ENCODE assay signal across 8 mouse cellular contexts in the genomic region with DNA sequence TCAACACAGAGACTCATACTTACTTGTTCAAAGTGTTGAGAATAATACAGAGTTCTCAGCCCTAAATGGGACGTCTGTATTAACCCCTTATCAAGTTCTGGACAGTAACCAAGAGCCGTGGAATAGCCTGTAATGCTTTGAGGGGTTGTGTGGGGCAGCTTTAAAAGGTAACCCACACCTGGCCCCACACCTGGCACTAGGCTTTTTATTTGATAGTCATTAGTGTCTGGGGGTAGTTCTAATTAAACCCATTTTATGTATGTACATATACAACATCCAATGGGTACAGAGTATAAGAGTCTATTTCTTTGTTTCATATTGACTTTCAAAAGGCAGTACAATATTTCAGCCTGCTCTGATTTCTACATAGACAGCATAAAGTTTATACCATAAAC. TPM values are rescaled to one million over a fixed set of nuclear protein-coding genes. Genes with fewer than 3 reads are reported as not detected.
DNase-seq lines count a peak whose midpoint lies in the region; ATAC-seq and TF ChIP-seq lines count a peak whose summit lies in the region.

No protein-coding gene starts in this region.

- peak; percentile 5 for DNase-seq in cerebellum, adult 9-10 months
- DNase-seq in cerebellum, postnatal 4 days (ENCODE audit: low spot score in 2 of 2): no peak
- no peak for DNase-seq in liver, embryonic 14.5 days (ENCODE audit: low read depth in 3 of 3, low spot score in 3 of 3)
- no peak for DNase-seq in frontal cortex, postnatal 36 days (ENCODE audit: low spot score in 2 of 2)
- no peak for DNase-seq in adrenal gland, adult 8-10 months
- no peak for DNase-seq in right cerebral cortex, postnatal 14 days

- H3K9me3 ChIP-seq in megakaryocyte, embryonic 14.5 days: no peaks in the 10 kb centered on the region
- H3K9me3 ChIP-seq in liver, embryonic 14.5 days (ENCODE audit: control insufficient read depth, low read length): no peaks in the 10 kb centered on the region

- 48% methylated on average over 2 of the region's 2 CpGs for WGBS in liver, embryonic 14.5 days (ENCODE audit: insufficient replicate concordance)

- H3K27me3 ChIP-seq in megakaryocyte, embryonic 14.5 days (replicated peaks): peaks cover 18% of the 10 kb centered on the region
- no peaks in the 10 kb centered on the region; the same call in 1 of the 2 replicates for H3K27me3 ChIP-seq in liver, embryonic 14.5 days (ENCODE audit: control insufficient read depth, insufficient read depth, low read length)

- no peak overlapping the region for H3K9ac ChIP-seq in liver, embryonic 14.5 days (replicated peaks)

- H3K36me3 ChIP-seq in megakaryocyte, embryonic 14.5 days (replicated peaks; ENCODE audit: low read length): peaks cover 14% of the 10 kb centered on the region
- peaks cover 2% of the 10 kb centered on the region; the same call in 1 of the 2 replicates for H3K36me3 ChIP-seq in liver, embryonic 14.5 days (replicated peaks; ENCODE audit: control insufficient read depth, insufficient read depth, low read depth)

- no peak for ATAC-seq in megakaryocyte, adult 5-6 weeks (ENCODE audit: poor library complexity, severe bottlenecking)
- ATAC-seq in liver, embryonic 14.5 days (ENCODE audit: insufficient read depth): no peak

- H3K27ac ChIP-seq in liver, embryonic 14.5 days: no peak overlapping the region

- no peak for TF ChIP-seq EP300 in liver, embryonic 14.5 days (IDR thresholded peaks at IDR 0.05; ENCODE audit: low read depth)

- H3K4me1 ChIP-seq in megakaryocyte, embryonic 14.5 days: peaks cover 22% of the 10 kb centered on the region
- no peaks in the 10 kb centered on the region for H3K4me1 ChIP-seq in liver, embryonic 14.5 days (replicated peaks; ENCODE audit: control insufficient read depth in 2 of 2, insufficient read depth in 2 of 2, low read length in 1 of 2)

- no peak for TF ChIP-seq CTCF in liver, embryonic 14.5 days (IDR thresholded peaks at IDR 0.05; ENCODE audit: low read depth)

- H3K4me3 ChIP-seq in megakaryocyte, embryonic 14.5 days (replicated peaks): peak overlapping the region; percentile 94
- H3K4me3 ChIP-seq in liver, embryonic 14.5 days (ENCODE audit: insufficient read depth in 1 of 2, low read depth in 2 of 2, low read length in 2 of 2): no peak overlapping the region

- H3K4me2 ChIP-seq in liver, embryonic 14.5 days (ENCODE audit: low read depth): peak overlapping the region; percentile 72

RNA-seq across cellular contexts. Expression of a gene that starts 4.6 kb away (rescaled TPM):
- polyA plus RNA-seq in megakaryocyte, embryonic 14.5 days (2012; ENCODE audit: insufficient read depth, low replicate concordance): not detected in 2 replicates
- not detected in 2 replicates for total RNA-seq in megakaryocyte, adult 5-6 weeks (2015)
- not detected in 2 replicates for total RNA-seq in megakaryocyte, adult 5-6 weeks (2017)
- polyA plus RNA-seq in liver, embryonic 14.5 days (2012; rRNA removed): 1.5 and 1.9 TPM in 2 replicates
- 4.2 and 4.3 TPM in 2 replicates for polyA plus RNA-seq in liver, embryonic 14.5 days (2014; fragmentation: Nextera tagmentation; extraction: Ambion mirVana)
- total RNA-seq in adrenal gland, adult 8-10 months (2022): under 1 TPM in 1 of 4 experiments, not detected in 3; 0.16 TPM

RNA-seq across cellular contexts. Expression of a gene that starts 38.0 kb away (rescaled TPM):
- polyA plus RNA-seq in megakaryocyte, embryonic 14.5 days (2012; ENCODE audit: insufficient read depth, low replicate concordance): not detected in 2 replicates
- not detected in 2 replicates for total RNA-seq in megakaryocyte, adult 5-6 weeks (2015)
- total RNA-seq in megakaryocyte, adult 5-6 weeks (2017): not detected in 2 replicates
- polyA plus RNA-seq in liver, embryonic 14.5 days (2012; rRNA removed): 0.15 and 0.19 TPM in 2 replicates
- polyA plus RNA-seq in liver, embryonic 14.5 days (2014; fragmentation: Nextera tagmentation; extraction: Ambion mirVana): 0.38 and 0.48 TPM in 2 replicates
- not detected for total RNA-seq in adrenal gland, adult 8-10 months (2022)

RNA-seq across cellular contexts. Expression of a gene that starts 49.6 kb away (rescaled TPM):
- polyA plus RNA-seq in megakaryocyte, embryonic 14.5 days (2012; ENCODE audit: insufficient read depth, low replicate concordance): 1.7 TPM in 1 of 2 replicates, not detected in the other
- 308 and 344 TPM in 2 replicates for total RNA-seq in megakaryocyte, adult 5-6 weeks (2015)
- 409 TPM in 2 replicates for total RNA-seq in megakaryocyte, adult 5-6 weeks (2017)
- polyA plus RNA-seq in liver, embryonic 14.5 days (2012; rRNA removed): 9.2 and 17.9 TPM in 2 replicates
- 30.3 and 31.5 TPM in 2 replicates for polyA plus RNA-seq in liver, embryonic 14.5 days (2014; fragmentation: Nextera tagmentation; extraction: Ambion mirVana)
- 1 to 10 TPM; 2.2 to 5.5 (median 4.6) TPM for total RNA-seq in adrenal gland, adult 8-10 months (2022)

Comparison
In these comparisons a context has a peak if more than half of its experiments do, and no peak if none do; other contexts are left out.
1. RNA of a gene that starts 49.6 kb away (total RNA-seq): 308 to 409 TPM in megakaryocyte, adult 5-6 weeks; 2.2 to 5.5 TPM in adrenal gland, adult 8-10 months; every median in the first group is over 10 times any median in the second.